Mouse (Mus musculus) limb, embryonic 14.5 days (tissue): ENCODE measurements around the gene Rad23a. TPM values are rescaled to one million over a fixed set of nuclear protein-coding genes. Genes with fewer than 3 reads are reported as not detected.

ENCODE experiments used
- ATAC-seq: fragments of 200-750 bp; cut with Nextera tagmentation; 2 replicates; pipeline ENCODE4 v1.8.0; 2017; ENCODE audit warnings: low read depth, moderate number of reproducible peaks, moderate TSS enrichment; ENCODE audit not compliant: low FRiP score
- DNase-seq: peaks from one replicate; pipeline ENCODE4 v3.0.0-alpha.2; 2015; ENCODE audit warnings: low spot score
- H3K27ac ChIP-seq: fragments of 300-500 bp; sonication (generic); replicated peaks from 2 replicates; pipeline ENCODE4 v1.5.1; 2014; ENCODE audit warnings: low read depth, mild to moderate bottlenecking, low read length, moderate library complexity, mixed read lengths
- H3K27me3 ChIP-seq: fragments of 300-500 bp; sonication (generic); 2 replicates; pipeline ENCODE4 v1.6.1; 2014; ENCODE audit warnings: low read length, mixed read lengths; ENCODE audit not compliant: control insufficient read depth, insufficient read depth
- H3K36me3 ChIP-seq: fragments of 300-500 bp; sonication (generic); 2 replicates; pipeline ENCODE4 v1.6.1; 2014; ENCODE audit warnings: mild to moderate bottlenecking, low read length, moderate library complexity, mixed read lengths; ENCODE audit not compliant: control insufficient read depth, insufficient read depth
- H3K4me1 ChIP-seq: fragments of 300-500 bp; sonication (generic); 2 replicates; pipeline ENCODE4 v1.6.1; 2014; ENCODE audit warnings: antibody characterized with exemption, low read length, mixed read lengths; ENCODE audit not compliant: control insufficient read depth, insufficient read depth
- H3K4me2 ChIP-seq: fragments of 300-500 bp; sonication (generic); replicated peaks from 2 replicates; pipeline ENCODE4 v1.6.1; 2014; ENCODE audit warnings: low read depth, mild to moderate bottlenecking, low read length, moderate library complexity; ENCODE audit not compliant: severe bottlenecking
- H3K4me3 ChIP-seq: fragments of 300-500 bp; sonication (generic); replicated peaks from 2 replicates; pipeline ENCODE4 v1.5.1; 2014; ENCODE audit warnings: low read length
- H3K9ac ChIP-seq: fragments of 300-500 bp; sonication (generic); 2 replicates; pipeline ENCODE4 v1.6.1; 2014; ENCODE audit warnings: mild to moderate bottlenecking, low read depth, low read length, moderate library complexity; ENCODE audit not compliant: severe bottlenecking
- H3K9me3 ChIP-seq: fragments of 300-500 bp; sonication (generic); 2 replicates; pipeline ENCODE4 v1.6.1; 2016; ENCODE audit warnings: low read length; ENCODE audit not compliant: control insufficient read depth
- POLR2A ChIP-seq: fragments of 200-500 bp; IDR thresholded peaks from 2 replicates; pipeline ENCODE4 v1.8.0; 2012; ENCODE audit warnings: inconsistent platforms, mild to moderate bottlenecking, moderate library complexity, borderline replicate concordance; ENCODE audit not compliant: insufficient read depth, insufficient read length; ENCODE audit errors: extremely low read depth
- WGBS: fragments of 180-500 bp; shearing (Covaris S2); extraction: QIAGEN DNeasy Blood & Tissue Kit; methylation state at CpG from one replicate; pipeline ENCODE4 v1.1.7; 2014; 5-methylcytosine and 5-hydroxymethylcytosine counted together
- polyA plus RNA-seq, 2 experiments: library from polyadenylated mRNA; depleted of rRNA in 1 of 2; stranded (reverse) in 1 of 2; unstranded in 1 of 2; fragments of >200 nt; fragmentation: Nextera tagmentation in 1 of 2; extraction: Ambion mirVana in 1 of 2; gene quantifications; 2 replicates each; pipeline versions ENCODE4 v1.2.1 to v1.2.3; 2012 to 2014

Rad23a gene
- polyA plus RNA-seq, 2 experiments, result 82.0 to 104 TPM

- no peak for TF ChIP-seq POLR2A
- Histone ChIP-seq H3K4me1 (peaks cover 82% of the 10 kb centered on the region), H3K36me3 (peaks cover 28% of the 10 kb centered on the region; the same call in 1 of the 2 replicates), H3K4me2 (peak overlapping the region; percentile 37), H3K4me3 (no peak overlapping the region), H3K9me3 (no peaks in the 10 kb centered on the region), H3K27ac (peak overlapping the region; percentile 58), H3K9ac (0 out of 2 replicates have a peak overlapping the region, but pooled peaks have one; percentile 5), H3K27me3 (0 out of 2 replicates have a peak, but pooled peaks cover 23% of the 10 kb centered on the region)
- DNase-seq (no peak), ATAC-seq (no peak)
- 51% methylated on average over 5 of the region's 5 CpGs for WGBS
Observed at GRCm38 (mm10) chr8:84789345-84789744, 51.1 kb downstream of the Rad23a start.

GRCm38 (mm10) chr8:84788896-84789295, 51.6 kb downstream of the Rad23a start:
- H3K4me2 ChIP-seq, result peak overlapping the region; percentile 37

GRCm38 (mm10) chr8:84787523-84788302, 52.8 kb downstream of the Rad23a start:
- DNase-seq (no peak), ATAC-seq (no peak)
- Histone ChIP-seq H3K9me3 (no peaks in the 10 kb centered on the region), H3K27ac (no peak overlapping the region), H3K4me2 (peak overlapping the region; percentile 41; the same call in 1 of the 2 replicates), H3K9ac (0 out of 2 replicates have a peak overlapping the region, but pooled peaks have one; percentile 29), H3K27me3 (0 out of 2 replicates have a peak, but pooled peaks cover 24% of the 10 kb centered on the region), H3K36me3 (peaks cover 19% of the 10 kb centered on the region; the same call in 1 of the 2 replicates), H3K4me1 (peaks cover 87% of the 10 kb centered on the region), H3K4me3 (no peak overlapping the region)
- TF ChIP-seq POLR2A, result no peak
- 43% methylated on average over 14 of the region's 14 CpGs for WGBS

More at GRCm38 (mm10) chr8:84788896-84789295, 51.6 kb downstream of the Rad23a start:
- H3K9me3 ChIP-seq, result no peaks in the 10 kb centered on the region
- H3K36me3 ChIP-seq, result peaks cover 28% of the 10 kb centered on the region; the same call in 1 of the 2 replicates
- H3K4me1 ChIP-seq, result peaks cover 82% of the 10 kb centered on the region
- H3K9ac ChIP-seq, result 0 out of 2 replicates have a peak overlapping the region, but pooled peaks have one; percentile 29
- DNase-seq (peak; percentile 79), ATAC-seq (no peak)
- H3K27ac ChIP-seq, result peak overlapping the region; percentile 58; the same call in 1 of the 2 replicates
- H3K4me3 ChIP-seq, result 0 out of 2 replicates have a peak overlapping the region, but pooled peaks have one; percentile 7
- WGBS, result 5% methylated on average over 11 of the region's 11 CpGs
- H3K27me3 ChIP-seq, result 0 out of 2 replicates have a peak, but pooled peaks cover 24% of the 10 kb centered on the region
- TF ChIP-seq POLR2A, result no peak

GRCm38 (mm10) chr8:84786801-84787467, 53.5 kb downstream of the Rad23a start:
- TF ChIP-seq POLR2A, result no peak
- no peak for DNase-seq
- Histone ChIP-seq H3K9me3 (no peaks in the 10 kb centered on the region), H3K36me3 (peaks cover 18% of the 10 kb centered on the region; the same call in 1 of the 2 replicates), H3K4me3 (peak overlapping the region; percentile 25), H3K4me1 (peaks cover 94% of the 10 kb centered on the region), H3K9ac (0 out of 2 replicates have a peak overlapping the region, but pooled peaks have one; percentile 38), H3K27me3 (0 out of 2 replicates have a peak, but pooled peaks cover 24% of the 10 kb centered on the region), H3K27ac (no peak overlapping the region), H3K4me2 (peak overlapping the region; percentile 41)
- 35% methylated on average over 11 of the region's 11 CpGs for WGBS
- no peak for ATAC-seq
